Mouse (Mus musculus) layer of hippocampus, adult 9-10 months (tissue): ENCODE data around the gene Afap1.

Source experiments
- DNase-seq: peaks from one replicate; pipeline ENCODE4 v3.0.0; 2022; ENCODE audit warnings: low spot score

Afap1 gene

DNA sequence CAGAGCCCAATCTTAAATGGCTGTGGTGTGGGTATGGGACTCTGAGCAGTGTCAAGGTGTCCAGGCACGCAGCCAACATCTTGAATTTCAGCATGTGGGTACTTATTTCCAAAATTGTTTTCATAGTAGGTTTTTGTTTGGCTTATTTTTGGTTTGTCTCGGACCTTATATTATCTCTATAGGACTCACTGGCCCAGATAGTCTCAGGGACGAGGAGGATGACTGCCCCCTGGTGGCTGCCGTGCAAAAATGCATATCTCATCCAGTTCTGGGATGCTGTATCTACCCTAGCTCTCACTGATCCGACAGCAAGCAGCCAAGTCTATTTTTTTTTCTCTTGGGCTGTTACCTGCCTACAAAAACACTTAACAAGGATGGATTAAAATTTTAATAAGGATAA, 82.6 kb downstream of the Afap1 start:
- DNase-seq: no peak

DNA sequence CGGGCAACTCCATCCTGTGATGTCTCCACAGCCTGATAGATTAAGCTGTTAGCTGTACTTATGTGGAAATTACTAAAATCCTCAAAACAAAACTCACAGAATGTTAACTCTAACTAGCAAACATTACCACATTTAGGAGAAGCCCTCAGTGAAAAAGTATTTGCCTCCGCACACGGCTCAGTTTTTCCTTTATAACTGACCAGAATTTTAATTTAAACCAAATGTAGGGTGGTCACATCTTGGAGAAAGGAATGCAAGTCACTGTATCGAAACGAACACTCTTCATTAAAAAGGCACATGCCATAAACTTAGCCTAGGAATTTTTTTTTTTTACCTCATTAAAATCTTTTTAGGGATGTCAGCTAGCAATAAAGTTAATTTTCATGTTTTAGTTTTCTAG, 87.4 kb downstream of the Afap1 start:
- DNase-seq: no peak

DNA sequence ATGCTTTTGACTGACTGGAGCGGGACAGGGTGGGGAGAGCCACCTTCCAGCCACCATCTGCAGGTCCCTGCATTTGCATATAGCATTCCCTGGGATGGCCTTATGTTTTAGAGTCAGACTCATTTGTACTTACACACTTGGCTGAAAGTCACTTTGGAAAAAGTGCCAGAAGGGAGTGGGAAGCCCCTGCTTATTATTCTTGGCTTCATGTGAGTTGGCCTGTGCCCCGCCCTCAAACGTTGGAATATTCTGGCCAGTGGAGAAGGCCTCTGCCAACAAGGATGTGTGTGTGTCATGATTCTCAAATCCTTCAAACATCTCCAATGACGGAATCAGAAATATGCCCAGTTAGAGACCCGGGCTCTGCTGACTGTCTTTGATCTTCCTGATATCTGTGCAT, 88.2 kb downstream of the Afap1 start:
- DNase-seq: no peak

DNA sequence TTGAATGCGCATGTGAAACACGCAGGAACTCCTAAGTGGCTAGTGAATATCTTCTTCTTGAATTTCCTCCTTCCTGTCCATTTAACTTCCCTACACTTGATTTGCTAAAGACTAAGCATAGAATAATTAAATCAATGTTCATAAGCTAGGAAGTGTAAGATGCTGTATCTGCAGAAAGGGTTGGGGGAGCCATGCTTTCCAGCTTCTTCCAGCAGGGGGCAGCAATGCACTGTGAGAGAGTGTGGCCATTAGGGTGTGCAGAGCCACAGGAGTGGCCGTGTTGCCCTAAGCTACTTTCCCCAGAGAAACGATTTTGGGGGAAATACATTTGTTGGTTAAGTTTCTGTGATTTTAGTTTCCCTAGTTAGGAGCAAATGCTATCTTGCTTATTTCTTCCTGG, 88.9 kb downstream of the Afap1 start:
- peak; percentile 78 for DNase-seq

DNA sequence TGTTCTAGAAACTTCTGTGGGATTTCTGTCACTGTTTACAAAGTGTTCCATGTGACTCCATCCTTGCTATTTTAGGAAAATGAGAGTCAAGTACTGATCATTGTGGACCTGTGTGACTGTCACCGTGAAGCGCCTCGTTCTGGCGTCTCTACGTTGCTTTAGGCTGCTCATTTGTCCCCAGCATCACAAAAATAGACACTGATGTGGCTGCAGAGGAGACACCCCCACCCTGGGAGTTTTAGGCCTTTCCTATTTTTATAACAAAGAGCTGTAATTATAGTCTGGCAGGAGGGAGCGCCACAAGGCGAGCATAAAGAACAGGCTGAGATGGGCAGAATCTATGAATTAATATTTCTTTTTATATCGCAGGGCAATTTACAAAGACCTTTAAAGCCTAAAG, 92.5 kb downstream of the Afap1 start:
- no peak for DNase-seq

DNA sequence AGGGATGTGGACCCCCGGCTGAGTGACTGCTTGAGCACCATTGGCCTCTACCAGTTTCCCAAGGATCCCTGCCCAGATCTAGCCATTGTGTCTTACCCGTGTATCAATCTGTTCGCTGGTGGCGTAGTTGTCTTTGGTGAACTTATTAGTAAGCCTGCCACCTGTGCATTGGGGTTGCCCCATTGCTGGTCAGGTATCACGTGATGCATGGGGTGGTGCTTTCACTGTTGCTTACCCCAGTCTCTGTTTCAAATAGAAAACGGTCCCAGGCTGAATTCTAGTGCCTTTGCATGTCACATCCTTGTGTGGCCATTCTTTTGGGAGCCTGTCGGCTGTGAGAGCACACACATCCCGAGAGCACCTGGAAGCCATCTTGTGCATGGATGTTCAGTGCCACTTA, 95.0 kb downstream of the Afap1 start:
- DNase-seq: no peak

DNA sequence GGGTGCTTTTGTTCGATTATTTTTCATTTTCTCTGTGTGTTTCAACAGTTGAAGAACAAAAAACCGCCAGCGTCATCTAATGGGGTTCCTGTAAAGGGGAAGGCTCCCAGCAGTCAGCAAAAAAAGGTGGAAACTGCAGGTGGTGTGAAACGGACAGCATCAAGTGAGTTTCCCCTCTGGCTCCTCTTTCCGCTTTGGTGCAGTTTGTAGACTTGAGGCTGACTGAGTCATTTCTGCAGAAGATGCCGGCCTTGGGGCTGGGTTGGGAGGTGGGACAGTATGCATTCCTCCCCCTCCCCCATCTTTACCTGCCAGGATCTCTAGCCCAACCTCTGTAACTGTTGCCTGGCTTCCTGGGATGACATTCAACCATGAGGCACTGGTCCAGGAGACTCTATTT, 96.4 kb downstream of the Afap1 start:
- DNase-seq: no peak

DNA sequence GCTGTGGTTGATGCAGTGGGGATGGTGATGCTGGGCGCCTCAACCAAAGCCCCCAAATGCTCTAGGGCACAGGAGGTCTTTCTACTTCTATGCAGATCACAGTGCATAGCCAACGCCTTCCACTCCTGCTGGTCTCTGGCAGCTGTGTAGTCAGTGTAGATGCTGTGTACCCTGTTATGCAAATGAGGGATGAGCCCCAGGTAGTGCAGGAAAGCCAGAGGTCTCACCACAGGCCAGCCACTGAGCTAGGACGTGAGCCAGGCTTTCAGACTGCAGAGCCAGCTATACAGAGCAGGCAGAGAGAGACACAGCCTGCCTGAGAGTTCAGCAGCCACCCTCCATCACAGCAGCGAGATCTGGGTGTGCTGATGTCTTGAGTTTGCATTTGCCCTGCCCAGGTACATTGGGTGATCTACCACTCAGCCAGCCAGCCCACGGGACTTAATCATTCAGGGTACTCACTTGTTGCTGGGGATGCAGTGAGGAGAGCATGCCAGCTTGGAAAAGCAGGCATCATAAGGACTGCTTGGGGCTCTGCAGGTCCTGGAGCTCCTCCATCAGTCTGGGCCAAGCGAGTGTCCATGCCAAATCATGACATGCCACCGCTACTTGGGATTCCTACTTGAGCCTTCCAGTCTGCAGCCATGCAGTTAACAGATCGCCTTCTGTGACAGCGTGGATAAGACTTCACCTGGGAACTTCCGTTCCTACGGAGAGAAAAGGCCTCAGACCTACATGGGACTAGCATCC, 97.0 kb downstream of the Afap1 start:
- no peak for DNase-seq

DNA sequence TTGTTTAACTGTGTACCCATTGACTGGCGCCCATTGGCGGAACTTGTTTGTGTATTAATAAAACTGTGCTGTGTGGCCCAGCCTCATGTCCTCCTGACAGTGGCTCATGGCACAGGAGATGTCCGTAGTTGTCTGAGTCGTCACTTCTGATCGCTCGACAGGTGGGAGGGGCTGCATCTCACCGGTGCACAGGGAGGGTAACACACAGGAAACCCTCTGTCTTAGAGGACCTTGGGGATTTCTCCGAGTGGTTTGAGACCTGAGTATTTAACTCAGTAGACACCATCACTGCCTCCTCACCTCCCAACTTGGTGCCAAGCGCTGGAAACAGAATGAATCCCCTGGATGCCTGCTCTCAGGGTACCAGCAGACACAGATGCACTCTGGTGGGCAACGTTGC, 110.7 kb downstream of the Afap1 start:
- no peak for DNase-seq

DNA sequence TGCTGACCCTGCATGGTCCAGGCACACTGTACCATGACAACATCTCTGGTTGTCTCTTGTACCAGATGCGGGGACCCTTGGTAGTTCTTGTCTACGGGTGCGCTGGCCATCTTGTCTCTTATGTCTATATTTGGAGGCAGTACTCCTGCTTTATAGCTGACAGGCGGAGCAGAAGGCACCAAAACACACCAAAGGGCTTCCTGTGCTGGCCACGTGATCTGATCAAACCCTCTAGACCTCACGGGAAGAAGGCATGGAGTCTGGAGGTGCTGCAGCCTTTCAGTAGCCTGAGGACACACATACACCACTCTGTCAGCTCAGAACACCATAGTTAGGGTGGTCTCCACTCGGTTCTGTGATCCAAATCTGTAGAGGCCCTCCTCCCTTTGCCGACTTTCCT, 113.0 kb downstream of the Afap1 start:
- no peak for DNase-seq

DNA sequence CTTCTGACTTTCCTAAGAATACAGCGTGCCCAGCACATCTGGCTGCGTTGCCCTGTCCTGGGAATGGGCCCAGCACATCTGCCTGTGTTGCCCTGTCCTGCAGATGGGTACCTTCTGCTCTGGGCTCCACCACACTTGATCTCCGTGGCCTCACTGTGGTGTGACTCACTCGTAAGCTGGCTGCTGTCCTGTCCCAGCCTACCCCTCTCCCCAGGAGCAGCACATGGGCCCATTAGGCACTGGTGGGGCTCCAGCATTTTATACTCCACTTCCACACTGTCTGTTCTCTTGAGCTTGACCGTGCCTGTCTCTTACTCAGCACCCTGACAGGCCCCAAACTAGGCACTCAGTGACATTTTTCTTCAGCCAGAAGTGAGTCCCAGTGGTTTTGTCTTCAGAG, 113.5 kb downstream of the Afap1 start:
- DNase-seq: no peak

DNA sequence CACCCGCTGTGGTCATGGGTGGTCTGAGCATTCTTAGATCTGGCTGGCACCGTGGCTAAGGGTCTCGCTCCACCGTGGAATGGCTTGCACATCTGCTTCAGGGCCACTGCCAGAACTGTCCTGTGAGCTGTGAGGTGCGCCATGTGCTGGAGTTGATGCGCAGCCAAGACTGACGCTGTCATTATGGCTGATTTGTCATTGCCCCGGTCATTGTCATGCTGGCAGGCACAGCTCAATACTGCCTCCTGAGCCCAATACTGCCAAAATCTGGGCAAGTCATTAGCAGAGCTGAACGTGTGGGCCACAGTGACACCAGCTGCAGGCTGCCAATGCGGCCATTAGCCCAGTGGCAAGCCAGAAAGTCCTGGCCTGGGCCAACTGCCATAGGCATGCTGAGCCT, 114.5 kb downstream of the Afap1 start:
- no peak for DNase-seq

DNA sequence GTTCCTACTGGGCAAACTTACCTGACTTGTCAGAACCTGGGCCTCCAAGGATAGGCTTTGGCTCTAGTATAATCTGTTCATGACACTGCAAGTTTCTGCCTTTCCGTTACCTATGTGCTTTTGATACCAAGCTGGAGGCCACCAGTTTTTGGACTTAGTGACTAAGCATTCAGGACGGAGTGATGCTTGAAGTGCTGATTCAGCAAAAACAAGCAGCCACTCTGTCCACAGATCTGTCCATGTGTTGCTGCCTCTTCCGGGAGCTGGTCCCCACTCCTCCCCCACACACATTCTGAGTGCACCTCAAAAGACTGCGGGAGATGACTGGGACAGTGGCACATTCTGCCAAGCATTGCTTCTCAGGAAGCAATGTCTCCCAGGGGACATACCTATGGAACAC, 116.3 kb downstream of the Afap1 start:
- no peak for DNase-seq

DNA sequence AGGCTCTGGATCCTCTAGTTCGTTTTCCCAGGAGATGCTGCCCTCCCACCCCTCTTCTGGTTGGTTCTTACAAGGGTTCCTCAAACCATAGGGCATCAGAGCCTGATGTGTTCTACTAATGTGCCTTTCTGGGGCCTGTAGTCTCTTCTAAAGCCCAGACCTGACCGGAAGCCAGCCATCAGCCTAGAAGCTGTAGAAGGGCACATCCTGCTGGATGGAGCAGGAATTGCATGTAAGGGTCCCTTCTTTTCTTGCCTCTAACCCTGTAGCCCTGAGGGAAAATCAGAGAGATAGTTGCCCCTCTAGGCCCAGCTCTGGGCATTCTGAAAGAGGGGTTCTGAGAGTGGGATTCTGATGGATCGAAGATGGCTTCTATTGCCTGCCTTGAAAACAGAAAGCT, 125.2 kb downstream of the Afap1 start:
- DNase-seq: no peak

DNA sequence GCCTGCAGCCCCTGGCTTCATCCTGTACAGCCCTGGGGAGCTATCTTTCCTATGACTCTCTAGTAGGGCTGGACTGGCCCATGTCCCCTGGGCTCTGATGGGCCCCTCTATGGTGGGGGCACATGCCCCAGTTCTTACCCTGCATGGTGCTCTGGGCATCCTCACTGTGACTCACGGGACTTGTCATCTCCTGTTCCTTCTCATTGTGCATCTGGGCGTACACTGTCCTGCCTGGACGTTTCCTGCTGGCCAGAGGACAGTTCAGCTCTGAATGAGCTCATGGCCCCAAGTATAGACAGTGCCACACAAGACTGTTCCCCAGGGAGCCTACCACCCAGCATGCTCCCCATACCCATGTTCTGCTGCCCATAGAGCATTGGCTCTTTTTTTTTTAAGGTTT, 128.0 kb downstream of the Afap1 start:
- DNase-seq: no peak

DNA sequence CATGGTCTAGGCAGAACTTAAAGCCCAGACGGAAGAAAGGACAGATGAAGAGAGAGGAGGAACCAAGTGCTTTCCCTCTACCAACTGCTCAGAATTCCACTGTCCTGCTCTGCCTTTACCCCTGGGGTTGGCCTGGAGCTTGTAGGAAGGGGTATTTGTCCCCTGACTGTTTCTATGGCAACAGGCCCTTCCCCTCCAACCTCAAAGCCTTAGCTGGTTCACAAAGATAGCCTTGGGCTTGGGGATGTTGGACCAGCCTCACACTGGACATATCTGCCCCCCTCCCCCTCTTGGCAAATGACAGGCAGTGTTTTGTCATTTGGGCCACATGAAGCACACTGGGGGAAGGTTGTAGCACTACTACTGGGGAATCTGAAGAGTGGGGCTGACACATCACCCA, 129.2 kb downstream of the Afap1 start:
- no peak for DNase-seq

DNA sequence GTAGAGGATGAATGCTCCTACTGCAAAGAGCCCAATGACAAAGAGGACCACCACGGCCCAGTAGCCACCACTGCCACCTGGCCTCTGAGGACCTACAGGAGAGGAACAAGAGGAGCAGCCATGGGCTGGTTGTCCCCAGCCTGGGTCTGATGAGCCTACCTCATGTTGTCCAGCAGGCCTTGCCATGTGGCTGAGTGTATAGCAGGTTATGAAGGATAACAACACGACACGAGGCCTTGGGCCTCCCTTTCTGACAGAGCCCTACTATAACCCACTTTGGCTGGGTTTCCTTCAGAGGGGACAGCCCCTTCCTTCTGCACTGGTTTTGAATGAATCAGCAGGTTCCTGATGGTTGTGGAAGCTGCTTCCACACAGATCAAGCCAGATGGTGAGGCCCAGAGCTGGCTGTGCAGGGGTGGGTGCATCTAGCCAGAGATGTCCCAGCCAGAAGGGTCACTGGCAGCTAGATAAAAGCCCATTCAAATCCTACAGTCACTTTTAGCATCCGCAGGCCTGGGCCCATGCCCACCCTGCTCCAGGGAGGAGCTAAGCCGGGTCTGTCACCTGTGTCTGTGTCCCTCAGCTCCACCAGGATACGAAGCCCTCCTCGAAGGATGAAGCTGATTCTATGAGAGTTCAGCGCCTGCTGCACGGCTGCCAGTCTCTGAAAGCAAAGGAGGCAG, 131.0 kb downstream of the Afap1 start:
- no peak for DNase-seq

DNA sequence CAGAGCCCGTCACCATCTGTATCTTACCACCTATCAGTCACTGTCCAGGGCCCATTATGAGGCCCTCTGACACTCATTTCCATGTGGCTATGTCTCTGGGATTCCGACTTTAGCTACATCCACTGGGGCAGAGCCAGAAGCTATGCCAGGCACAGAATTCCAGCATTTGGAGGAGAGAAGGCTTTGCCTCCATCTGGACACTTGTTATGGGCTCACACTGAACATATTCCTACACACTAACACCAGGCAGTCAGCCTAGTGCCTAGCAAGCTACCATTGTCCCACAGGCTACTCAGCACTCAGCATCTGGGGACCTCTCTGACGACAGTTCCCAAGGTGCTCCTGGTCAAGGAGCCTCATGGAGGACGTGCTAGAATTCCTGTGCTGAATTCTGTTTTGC, 132.0 kb downstream of the Afap1 start:
- DNase-seq: no peak

DNA sequence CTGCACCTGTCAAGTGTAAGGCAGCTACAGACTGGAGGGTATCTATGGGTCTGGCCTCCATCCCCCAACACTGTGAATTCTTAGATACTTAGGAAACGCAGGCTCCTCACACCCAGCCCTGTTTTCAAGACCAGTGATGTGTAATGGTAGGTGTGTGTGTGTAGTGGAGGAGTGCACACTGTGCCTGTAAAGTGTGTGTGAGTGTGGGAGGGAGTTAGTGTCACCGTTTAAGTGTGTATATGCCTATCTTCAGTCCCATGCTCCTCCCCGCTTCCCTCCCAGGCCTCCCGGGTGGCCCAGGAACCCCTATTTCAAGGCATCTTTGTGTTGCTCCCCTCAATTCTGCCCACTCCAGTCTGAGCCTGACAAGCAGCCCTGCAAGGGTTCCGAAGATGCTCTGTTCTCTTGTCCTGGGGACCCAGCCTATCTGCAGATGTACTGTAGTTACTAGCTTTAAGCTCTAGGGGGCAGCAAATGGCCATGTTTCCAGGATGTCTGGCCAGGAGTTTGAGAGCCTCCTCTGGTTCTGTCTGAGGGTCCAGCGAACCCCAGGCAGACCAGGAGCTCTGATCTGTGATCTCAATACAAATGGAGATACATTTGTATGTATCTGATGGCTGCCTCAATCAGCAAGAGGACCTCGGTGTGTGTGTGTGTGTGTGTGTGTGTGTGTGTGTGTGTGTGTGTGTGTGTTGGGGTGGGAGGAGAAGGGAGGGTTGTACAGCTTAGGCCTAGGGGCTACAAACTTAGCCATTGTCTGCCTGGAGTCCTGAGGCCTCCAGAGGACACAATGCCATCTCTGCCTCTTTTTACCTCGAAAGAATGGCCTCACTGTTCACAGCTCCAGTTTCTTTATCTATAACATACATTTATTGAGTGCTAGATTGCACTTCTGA, 140.7 kb downstream of the Afap1 start:
- DNase-seq: peak; percentile 37

DNA sequence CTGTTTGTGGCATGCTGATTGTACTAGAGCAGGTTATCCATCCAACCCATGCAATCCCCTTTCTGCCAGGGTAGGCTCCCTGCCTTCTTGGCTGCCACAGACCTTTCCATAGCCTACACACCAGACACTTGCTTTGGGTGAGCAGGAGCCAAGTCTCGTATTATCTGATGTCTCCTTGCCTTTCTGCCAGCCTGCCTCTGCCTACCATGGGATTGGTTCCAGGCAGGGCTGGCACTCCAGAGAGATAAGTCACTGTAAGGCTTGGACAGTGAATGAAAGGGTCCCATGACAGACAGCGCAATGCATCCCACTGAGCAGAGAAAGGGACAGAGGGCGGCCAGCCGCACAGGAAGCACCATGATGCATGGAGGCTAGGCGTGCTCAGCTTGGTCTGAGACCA, 146.5 kb downstream of the Afap1 start:
- no peak for DNase-seq

DNA sequence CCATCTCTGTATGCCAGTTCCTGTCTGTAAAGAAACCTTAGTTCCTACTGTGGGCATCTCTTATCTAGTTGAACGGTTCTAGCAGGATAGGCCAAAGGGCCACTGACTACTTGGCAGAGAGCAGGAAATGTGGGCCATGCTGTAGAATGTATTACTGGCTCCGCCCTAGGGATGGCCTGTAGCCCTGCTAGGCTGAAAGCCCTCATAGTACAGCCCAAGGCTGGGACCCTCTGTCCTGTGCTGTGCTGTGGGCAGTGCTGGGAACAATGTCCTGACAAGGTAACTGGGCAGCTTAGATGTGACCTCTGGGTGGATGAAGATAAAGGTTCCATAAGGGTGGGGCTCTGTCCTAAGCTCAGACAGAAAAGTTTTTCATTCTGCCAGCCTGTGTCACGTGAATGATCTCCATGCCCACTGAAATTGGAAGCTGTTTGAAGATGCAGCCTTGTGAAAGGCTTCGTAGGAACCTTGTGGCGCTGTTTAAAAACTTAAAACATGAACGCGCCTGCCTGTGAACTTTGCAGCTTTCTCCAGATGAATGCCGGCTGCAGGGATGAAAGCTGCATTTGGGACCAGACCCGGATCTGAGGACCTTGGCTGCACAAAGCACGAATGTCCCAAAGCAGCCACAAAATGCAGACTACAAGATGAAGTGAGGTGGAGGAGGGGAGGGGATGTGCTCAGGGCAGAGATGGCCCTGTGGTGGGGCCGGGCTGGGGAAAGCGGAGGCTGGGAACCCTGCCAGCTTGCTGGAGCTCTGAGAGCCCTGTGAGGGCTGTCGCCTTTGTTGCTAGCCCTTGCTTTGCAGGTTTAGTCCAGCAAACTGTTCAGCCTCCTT, 147.5 kb downstream of the Afap1 start:
- no peak for DNase-seq

DNA sequence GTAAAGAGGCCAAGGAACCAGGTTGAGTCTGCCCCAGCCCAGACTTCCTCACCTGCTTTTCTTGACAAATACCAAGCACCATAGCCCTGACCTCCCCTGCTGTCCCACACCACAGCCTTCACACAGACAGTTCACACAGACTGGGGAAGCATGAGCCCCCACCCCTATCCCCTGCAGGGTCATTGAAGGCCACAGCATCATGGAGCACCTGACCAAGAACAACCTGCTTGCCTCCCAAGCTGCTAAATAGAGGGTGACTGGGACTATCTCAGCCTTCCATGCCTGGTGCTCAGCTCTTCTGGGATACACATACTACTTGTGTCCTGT, 148.1 kb downstream of the Afap1 start:
- DNase-seq: no peak
